Mouse (Mus musculus) NIH3T3 (cell line): ENCODE measurements at regions not wholly inside any gene's neighbourhood (a gene's known extent, or its start where the extent isn't known, plus 50 kb on each side); places are given as distances from the start of the nearest gene placed in this dataset.

Experiments used
- DNase-seq: peaks from one replicate; pipeline ENCODE4 v3.0.0-alpha.2; 2012; ENCODE audit warnings: low read depth

- no peak for DNase-seq
These were observed 286.4 kb downstream of the Pten start for GRCm38 (mm10) chr19:33043696-33044095.

GRCm38 (mm10) chr19:33048754-33049442 is 291.6 kb downstream of the Pten start:
- DNase-seq = no peak

GRCm38 (mm10) chr19:33053199-33053867 is 296.0 kb downstream of the Pten start:
- DNase-seq = peak; percentile 42

- no peak for DNase-seq
These were observed 299.1 kb downstream of the Pten start for GRCm38 (mm10) chr19:33056372-33056791.

GRCm38 (mm10) chr19:33061006-33061405 is 303.7 kb downstream of the Pten start:
- peak; percentile 72 for DNase-seq

- peak; percentile 79 for DNase-seq
These were observed 305.1 kb downstream of the Pten start for GRCm38 (mm10) chr19:33062165-33063058.

GRCm38 (mm10) chr19:33065274-33066200 is 308.2 kb downstream of the Pten start:
- DNase-seq = no peak

GRCm38 (mm10) chr19:33068351-33068955 is 311.2 kb downstream of the Pten start:
- peak; percentile 97 for DNase-seq

- DNase-seq = no peak
These were observed 312.5 kb downstream of the Pten start for GRCm38 (mm10) chr19:33069761-33070160.

GRCm38 (mm10) chr19:33072299-33072698 is 315.0 kb downstream of the Pten start:
- peak; percentile 21 for DNase-seq

GRCm38 (mm10) chr19:33074907-33075306 is 317.2 kb downstream of the Rnls start:
- DNase-seq = peak; percentile 93

GRCm38 (mm10) chr19:33078681-33079360 is 313.3 kb downstream of the Rnls start:
- DNase-seq = no peak

GRCm38 (mm10) chr19:33079959-33080358 is 312.1 kb downstream of the Rnls start:
- DNase-seq = peak; percentile 39

GRCm38 (mm10) chr19:33081493-33081892 is 310.6 kb downstream of the Rnls start:
- DNase-seq = no peak

- peak; percentile 87 for DNase-seq
These were observed 308.7 kb downstream of the Rnls start for GRCm38 (mm10) chr19:33083371-33083770.

- no peak for DNase-seq
These were observed 307.4 kb downstream of the Rnls start for GRCm38 (mm10) chr19:33084683-33085082.
